Mouse (Mus musculus) spleen, postnatal 14 days (tissue): ENCODE results near the gene Stox1.

Experiments used
- DNase-seq, 2 experiments: peaks; one replicate each; pipeline ENCODE4 v3.0.0; 2021 to 2022; ENCODE audit warnings: low spot score in 2 of 2

Gene Stox1

DNA sequence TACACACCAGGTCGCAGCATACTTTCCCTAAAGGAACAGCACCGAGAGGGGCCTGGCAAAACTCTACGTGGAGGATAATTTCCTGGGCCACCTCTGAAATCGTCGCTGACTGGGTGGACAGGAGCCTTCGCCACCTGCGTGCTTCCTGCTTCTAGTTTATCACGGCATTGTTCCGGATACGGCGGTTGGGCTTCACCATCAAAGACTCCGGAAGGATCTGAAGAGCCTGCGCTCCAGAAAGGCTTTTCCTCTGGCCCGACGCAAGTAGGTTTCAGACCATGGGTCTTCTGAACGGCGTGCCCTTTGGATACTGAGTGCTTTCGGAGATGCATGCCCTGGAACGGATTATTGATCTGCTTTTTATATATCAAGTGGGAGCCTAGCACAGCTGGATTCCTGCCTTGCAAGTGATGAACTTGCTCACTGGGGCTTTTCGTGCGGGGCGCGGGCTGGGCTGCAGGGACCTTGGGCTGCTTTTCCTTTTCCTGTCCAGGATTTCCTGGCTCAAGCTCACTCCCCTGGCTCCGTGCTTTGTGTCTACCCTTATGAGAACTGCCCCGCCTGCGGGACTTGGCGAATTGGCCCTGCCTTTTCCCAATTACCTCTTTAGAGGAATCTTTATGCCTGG lies 60.9 kb downstream of the Stox1 start:
- DNase-seq, result no peak

GRCm38 (mm10) chr10:62664171-62664570 lies 61.8 kb downstream of the Stox1 start:
- no peak for DNase-seq

- no peak for DNase-seq
Observed at GRCm38 (mm10) chr10:62656711-62657110, 69.2 kb downstream of the Stox1 start.

DNA sequence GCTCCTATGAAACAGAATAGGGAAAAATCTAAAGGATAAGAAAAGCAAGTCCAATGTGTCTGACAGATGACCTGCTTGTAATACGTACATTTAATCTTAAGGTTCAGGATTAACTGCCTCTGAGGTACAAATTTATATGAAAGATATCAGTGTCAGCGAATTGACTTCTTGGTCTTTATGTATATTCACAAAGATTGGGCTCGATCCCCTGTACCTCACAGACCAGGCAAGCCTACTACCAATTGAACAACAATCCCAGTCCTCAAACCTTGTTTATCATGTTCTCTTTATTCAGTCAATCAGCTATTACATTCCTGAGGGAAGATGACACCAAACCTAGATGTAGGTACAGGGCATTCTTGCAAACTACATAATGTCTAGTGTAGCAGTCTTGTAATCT lies 74.0 kb downstream of the Stox1 start:
- DNase-seq, result no peak

DNA sequence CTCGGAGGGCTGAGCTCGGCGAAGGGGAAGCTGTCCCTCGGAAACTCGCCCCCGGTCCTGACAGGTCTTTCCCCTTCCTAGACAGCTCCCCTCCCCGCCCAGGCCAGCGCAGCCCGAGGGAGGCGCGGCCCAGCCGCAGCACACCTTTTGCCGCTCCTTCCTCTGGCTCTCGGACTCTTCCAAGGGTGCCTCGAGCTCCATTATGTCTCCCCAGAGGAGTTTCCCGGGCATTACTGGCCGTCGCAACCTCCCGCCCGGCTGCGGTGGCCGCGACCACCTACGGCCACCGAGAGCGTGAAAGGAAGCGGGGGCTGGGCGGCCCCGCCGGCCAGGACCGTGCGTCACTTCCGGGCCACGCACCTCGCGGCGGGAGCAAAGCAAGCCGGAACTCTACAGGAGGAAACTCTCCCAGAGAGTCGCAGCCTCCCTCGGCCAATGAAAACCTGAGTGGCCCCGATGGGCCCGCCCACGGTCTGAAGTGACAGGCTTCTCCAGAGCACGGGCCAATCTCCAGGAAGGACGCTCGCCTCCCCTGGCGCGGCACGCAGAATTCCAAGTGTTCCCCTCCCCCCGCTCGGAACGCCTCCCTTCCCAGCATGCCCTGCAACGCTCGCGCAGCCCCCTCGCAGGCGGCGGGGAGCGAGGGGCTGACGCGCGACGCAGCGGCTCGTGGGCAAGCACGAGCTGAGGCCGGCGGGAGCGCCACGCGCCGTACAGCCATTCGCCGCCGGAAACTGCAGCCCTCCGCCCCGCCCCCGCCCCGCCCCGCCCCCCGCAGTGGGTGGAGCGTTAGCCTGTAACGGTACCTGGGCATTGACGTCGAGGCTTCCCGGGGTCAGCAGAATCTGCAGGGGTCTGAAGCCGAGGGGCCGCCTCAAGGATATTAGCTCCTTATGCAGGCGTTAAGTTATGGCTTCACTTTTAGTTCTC lies 74.8 kb downstream of the Stox1 start, which contains the start of gene Ddx50:
Ddx50 (minus strand) TSS at position 338 of the 930 bp plus-strand sequence.
- peak; percentile 90 to 91 for DNase-seq

DNA sequence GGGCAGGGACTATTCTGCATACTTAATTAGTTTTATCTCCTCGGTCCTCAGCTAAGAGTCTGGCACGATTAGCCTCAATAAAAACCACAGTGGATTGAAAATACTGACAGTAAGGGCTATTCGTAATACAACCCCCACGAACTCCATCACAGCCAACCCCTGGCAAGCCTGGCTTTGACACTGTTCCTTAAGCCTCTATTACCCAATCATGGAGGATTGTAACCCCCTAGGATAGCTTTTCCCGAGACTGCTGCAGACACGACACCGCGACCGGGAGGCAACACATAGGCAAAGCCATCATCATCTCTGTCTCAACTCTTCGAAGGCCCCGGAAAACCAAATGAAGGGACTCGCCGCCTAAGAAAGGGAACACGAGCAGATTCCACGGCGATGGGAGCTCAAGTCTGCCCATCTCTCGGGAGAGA lies 75.6 kb downstream of the Stox1 start:
- DNase-seq, result no peak
